Mouse (Mus musculus) thymus, postnatal 25 days (tissue): ENCODE results near the gene Dll1.

Experiments used
- DNase-seq: peaks from one replicate; pipeline ENCODE4 v3.0.0; 2022

The Dll1 gene

GRCm38 (mm10) chr17:15376494-15377181 is at the start of gene Dll1:
Dll1 (minus strand) TSS chr17:15376872.
- DNase-seq: no peak

GRCm38 (mm10) chr17:15425931-15426330 is 49.3 kb upstream of the Dll1 start:
- DNase-seq: no peak

- no peak for DNase-seq
Observed at GRCm38 (mm10) chr17:15423080-15423765, 46.6 kb upstream of the Dll1 start.

- DNase-seq: no peak
Observed at GRCm38 (mm10) chr17:15422666-15423065, 46.0 kb upstream of the Dll1 start.

GRCm38 (mm10) chr17:15421446-15421845 is 44.8 kb upstream of the Dll1 start:
- no peak for DNase-seq

GRCm38 (mm10) chr17:15420021-15420603 is 43.4 kb upstream of the Dll1 start:
- DNase-seq: no peak

- DNase-seq: no peak
Observed at GRCm38 (mm10) chr17:15419534-15419933, 42.9 kb upstream of the Dll1 start.

GRCm38 (mm10) chr17:15416596-15417215 is 40.0 kb upstream of the Dll1 start:
- no peak for DNase-seq

GRCm38 (mm10) chr17:15410861-15411260 is 34.2 kb upstream of the Dll1 start:
- DNase-seq: no peak

GRCm38 (mm10) chr17:15409261-15409660 is 32.6 kb upstream of the Dll1 start:
- DNase-seq: no peak

- no peak for DNase-seq
Observed at GRCm38 (mm10) chr17:15406576-15406975, 29.9 kb upstream of the Dll1 start.

GRCm38 (mm10) chr17:15401716-15402115 is 25.0 kb upstream of the Dll1 start:
- DNase-seq: no peak

GRCm38 (mm10) chr17:15395997-15396675 is 19.5 kb upstream of the Dll1 start, which contains the start of gene Fam120b:
Fam120b (plus strand) TSS chr17:15396202.
- DNase-seq: peak; percentile 81

- no peak for DNase-seq
Observed at GRCm38 (mm10) chr17:15389356-15389755, 12.7 kb upstream of the Dll1 start.

- no peak for DNase-seq
Observed at GRCm38 (mm10) chr17:15388892-15389291, 12.2 kb upstream of the Dll1 start.

- DNase-seq: no peak
Observed at GRCm38 (mm10) chr17:15383360-15383759, 6.7 kb upstream of the Dll1 start.

GRCm38 (mm10) chr17:15381869-15382660 is 5.4 kb upstream of the Dll1 start:
- no peak for DNase-seq

- DNase-seq: no peak
Observed at GRCm38 (mm10) chr17:15381092-15381860, 4.6 kb upstream of the Dll1 start.

GRCm38 (mm10) chr17:15380641-15381051 is 4.0 kb upstream of the Dll1 start:
- peak; percentile 29 for DNase-seq

GRCm38 (mm10) chr17:15379741-15380526 is 3.3 kb upstream of the Dll1 start:
- no peak for DNase-seq
